In genomic region chr9:57759289-57759688, GRCm38 (mm10) we compare ENCODE assay signal across 8 mouse cellular contexts. TPM values are rescaled to one million over a fixed set of nuclear protein-coding genes. Genes with fewer than 3 reads are reported as not detected.
DNase-seq lines count a peak whose midpoint lies in the region; ATAC-seq lines count a peak whose summit lies in the region.

No protein-coding gene starts in this region.

- H3K4me2 ChIP-seq in limb, embryonic 11.5 days (ENCODE audit: low read depth, severe bottlenecking): no peak overlapping the region
- H3K4me2 ChIP-seq in neural tube, embryonic 11.5 days (ENCODE audit: low read depth): no peak overlapping the region

- H3K4me3 ChIP-seq in limb, embryonic 11.5 days (ENCODE audit: low read depth, low read length): no peak overlapping the region
- no peak overlapping the region for H3K4me3 ChIP-seq in neural tube, embryonic 11.5 days (ENCODE audit: low read depth, low read length)

- DNase-seq in 3134 (ENCODE audit: extremely low read depth, insufficient read length, low spot score) (peak; percentile 69), ES-CJ7 (ENCODE audit: low read depth, low spot score) (peak; percentile 86)
- DNase-seq in cerebellum, adult 11-12 months: peak; percentile 93
- DNase-seq in gastrocnemius, adult 18-20 months (ENCODE audit: low spot score): peak; percentile 86
- peak; percentile 73 for DNase-seq in limb, embryonic 11.5 days (ENCODE audit: low spot score)
- DNase-seq in neural tube, embryonic 11.5 days (ENCODE audit: low spot score): peak; percentile 63
- DNase-seq in thymus, postnatal 0 days (ENCODE audit: low spot score): peak; percentile 72

- peaks cover 39% of the 10 kb centered on the region for H3K36me3 ChIP-seq in limb, embryonic 11.5 days (ENCODE audit: control insufficient read depth, insufficient read depth, low read length)
- H3K36me3 ChIP-seq in neural tube, embryonic 11.5 days (ENCODE audit: control insufficient read depth, insufficient read depth, low read length): peaks cover 29% of the 10 kb centered on the region

- H3K9ac ChIP-seq in limb, embryonic 11.5 days (ENCODE audit: low read length): no peak overlapping the region
- H3K9ac ChIP-seq in neural tube, embryonic 11.5 days (ENCODE audit: low read length): no peak overlapping the region

- peak; percentile 59 for ATAC-seq in inflammation-experienced regulatory T-cells, adult 6 months
- no peak for ATAC-seq in limb, embryonic 11.5 days (ENCODE audit: insufficient number of reproducible peaks, low FRiP score, low TSS enrichment, low read depth)
- no peak for ATAC-seq in neural tube, embryonic 11.5 days (ENCODE audit: insufficient read depth, low FRiP score, low TSS enrichment)

- no peaks in the 10 kb centered on the region for H3K27me3 ChIP-seq in limb, embryonic 11.5 days (ENCODE audit: control insufficient read depth, insufficient read depth, low read length)
- no peaks in the 10 kb centered on the region for H3K27me3 ChIP-seq in neural tube, embryonic 11.5 days (ENCODE audit: control insufficient read depth, insufficient read depth, low read length)

- H3K4me1 ChIP-seq in limb, embryonic 11.5 days (ENCODE audit: control insufficient read depth, insufficient read depth, low read length): peaks cover 16% of the 10 kb centered on the region; the same call in 1 of the 2 replicates
- peaks cover 17% of the 10 kb centered on the region for H3K4me1 ChIP-seq in neural tube, embryonic 11.5 days (ENCODE audit: control insufficient read depth, insufficient read depth, low read length)

- H3K27ac ChIP-seq in limb, embryonic 11.5 days (replicated peaks; ENCODE audit: low read depth, low read length): no peak overlapping the region
- no peak overlapping the region for H3K27ac ChIP-seq in neural tube, embryonic 11.5 days (ENCODE audit: low read depth, low read length)

- WGBS in limb, embryonic 11.5 days: 30% methylated on average over 6 of the region's 6 CpGs
- WGBS in neural tube, embryonic 11.5 days: 36% methylated on average over 6 of the region's 6 CpGs

- no peaks in the 10 kb centered on the region for H3K9me3 ChIP-seq in limb, embryonic 11.5 days (ENCODE audit: control insufficient read depth, low read length)
- no peaks in the 10 kb centered on the region for H3K9me3 ChIP-seq in neural tube, embryonic 11.5 days (ENCODE audit: control insufficient read depth, low read length)

RNA-seq across cellular contexts. Expression of gene Clk3, which starts 6.4 kb away (rescaled TPM):
- total RNA-seq in gastrocnemius, adult 18-20 months (2021): 10 to 100 TPM; 36.1 to 45.2 TPM
- polyA plus RNA-seq in inflammation-experienced regulatory T-cells, adult 6 months (2017; shearing (Covaris generic)): 100 to 1,000 TPM in 1 of 3 experiments, 10 to 100 TPM in 2; 75.8 to 110 (median 88.0) TPM
- 69.4 and 72.2 TPM in 2 replicates for polyA plus RNA-seq in limb, embryonic 11.5 days (2014; fragmentation: Nextera tagmentation; extraction: Ambion mirVana)
- polyA plus RNA-seq in neural tube, embryonic 11.5 days (2014; fragmentation: Nextera tagmentation; extraction: Ambion mirVana): 88.4 and 97.3 TPM in 2 replicates
- polyA plus RNA-seq in thymus, postnatal 0 days (2015; fragmentation: Nextera tagmentation; extraction: Ambion mirVana): 211 and 221 TPM in 2 replicates

RNA-seq across cellular contexts. Expression of gene Edc3, which starts 50.9 kb away (rescaled TPM):
- 1 to 10 TPM; 4.7 to 5.1 TPM for total RNA-seq in gastrocnemius, adult 18-20 months (2021)
- polyA plus RNA-seq in inflammation-experienced regulatory T-cells, adult 6 months (2017; shearing (Covaris generic)): 10 to 100 TPM; 22.7 to 32.1 (median 29.1) TPM
- polyA plus RNA-seq in limb, embryonic 11.5 days (2014; fragmentation: Nextera tagmentation; extraction: Ambion mirVana): 29.2 and 31.7 TPM in 2 replicates
- polyA plus RNA-seq in neural tube, embryonic 11.5 days (2014; fragmentation: Nextera tagmentation; extraction: Ambion mirVana): 30.2 and 31.1 TPM in 2 replicates
- 38.2 and 39.4 TPM in 2 replicates for polyA plus RNA-seq in thymus, postnatal 0 days (2015; fragmentation: Nextera tagmentation; extraction: Ambion mirVana)
